Mouse (Mus musculus) limb, embryonic 15.5 days (tissue): Measurements from ENCODE around the gene Ggn. TPM values are rescaled to one million over a fixed set of nuclear protein-coding genes. Genes with fewer than 3 reads are reported as not detected.
A peak's percentile ranks its signal among the peaks of the same experiment; 100 is the strongest.

Source experiments
- ATAC-seq: fragments of 200-750 bp; cut with Nextera tagmentation; 2 replicates; pipeline ENCODE4 v1.8.0; 2017; ENCODE audit warnings: low read depth, moderate TSS enrichment; ENCODE audit not compliant: insufficient number of reproducible peaks, low FRiP score, low TSS enrichment
- H3K27ac ChIP-seq: fragments of 300-500 bp; sonication (generic); 2 replicates; pipeline ENCODE4 v1.5.1; 2015; ENCODE audit warnings: moderate library complexity, mild to moderate bottlenecking, inconsistent platforms
- H3K27me3 ChIP-seq: fragments of 300-500 bp; sonication (generic); 2 replicates; pipeline ENCODE4 v1.6.1; 2015; ENCODE audit warnings: inconsistent platforms
- H3K36me3 ChIP-seq: fragments of 300-500 bp; sonication (generic); 2 replicates; pipeline ENCODE4 v1.6.1; 2015; ENCODE audit warnings: inconsistent platforms
- H3K4me1 ChIP-seq: fragments of 300-500 bp; sonication (generic); 2 replicates; pipeline ENCODE4 v1.6.1; 2015; ENCODE audit warnings: inconsistent platforms
- H3K4me2 ChIP-seq: fragments of 300-500 bp; sonication (generic); 2 replicates; pipeline ENCODE4 v1.6.1; 2015; ENCODE audit warnings: mild to moderate bottlenecking, inconsistent platforms
- H3K4me3 ChIP-seq: fragments of 300-500 bp; sonication (generic); 2 replicates; pipeline ENCODE4 v1.5.1; 2015; ENCODE audit warnings: mild to moderate bottlenecking, inconsistent platforms
- H3K9ac ChIP-seq: fragments of 300-500 bp; sonication (generic); 2 replicates; pipeline ENCODE4 v1.6.1; 2015; ENCODE audit warnings: inconsistent platforms
- H3K9me3 ChIP-seq: fragments of 300-500 bp; sonication (generic); 2 replicates; pipeline ENCODE4 v1.6.1; 2016; ENCODE audit warnings: inconsistent platforms
- WGBS: fragments of 180-500 bp; shearing (Covaris S2); methylation state at CpG from one replicate; pipeline ENCODE4 v1.1.7; 2015; 5-methylcytosine and 5-hydroxymethylcytosine counted together
- polyA plus RNA-seq: library from polyadenylated mRNA; unstranded; fragments of >200 nt; fragmentation: Nextera tagmentation; extraction: Ambion mirVana; gene quantifications from 2 replicates; pipeline ENCODE4 v1.2.1, GENCODE M21; 2015

Ggn gene
- polyA plus RNA-seq, 1 experiment from 2014 or later: 1.3 TPM

DNA sequence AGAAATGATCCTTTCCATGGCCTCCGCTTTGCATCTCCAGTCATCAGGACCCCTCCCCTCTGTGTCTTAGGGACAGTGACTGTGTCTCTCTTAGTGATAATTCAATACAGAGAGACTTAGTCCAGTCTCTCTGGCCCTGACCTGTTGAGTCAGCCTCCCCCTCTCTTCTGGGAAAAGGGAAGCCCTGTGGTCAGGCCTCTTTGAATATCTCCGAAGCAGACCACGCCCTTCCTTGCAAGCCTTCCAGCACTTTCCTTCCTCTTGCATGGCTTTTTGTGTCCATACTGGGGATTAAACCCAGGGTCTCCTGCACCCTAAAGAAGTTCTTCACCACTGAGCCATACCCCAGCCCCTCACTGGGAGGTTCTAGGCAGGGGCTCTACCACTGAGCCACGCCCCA, 26.0 kb upstream of the Ggn start:
- H3K27me3 ChIP-seq: no peaks in the 10 kb centered on the region
- H3K9me3 ChIP-seq: no peaks in the 10 kb centered on the region
- H3K27ac ChIP-seq: no peak overlapping the region
- no peak for ATAC-seq
- H3K4me2 ChIP-seq: no peak overlapping the region
- H3K36me3 ChIP-seq: no peaks in the 10 kb centered on the region
- no peak overlapping the region for H3K9ac ChIP-seq
- no peak overlapping the region for H3K4me3 ChIP-seq
- WGBS: 86% methylated on average over 4 of the region's 4 CpGs
- H3K4me1 ChIP-seq: no peaks in the 10 kb centered on the region

DNA sequence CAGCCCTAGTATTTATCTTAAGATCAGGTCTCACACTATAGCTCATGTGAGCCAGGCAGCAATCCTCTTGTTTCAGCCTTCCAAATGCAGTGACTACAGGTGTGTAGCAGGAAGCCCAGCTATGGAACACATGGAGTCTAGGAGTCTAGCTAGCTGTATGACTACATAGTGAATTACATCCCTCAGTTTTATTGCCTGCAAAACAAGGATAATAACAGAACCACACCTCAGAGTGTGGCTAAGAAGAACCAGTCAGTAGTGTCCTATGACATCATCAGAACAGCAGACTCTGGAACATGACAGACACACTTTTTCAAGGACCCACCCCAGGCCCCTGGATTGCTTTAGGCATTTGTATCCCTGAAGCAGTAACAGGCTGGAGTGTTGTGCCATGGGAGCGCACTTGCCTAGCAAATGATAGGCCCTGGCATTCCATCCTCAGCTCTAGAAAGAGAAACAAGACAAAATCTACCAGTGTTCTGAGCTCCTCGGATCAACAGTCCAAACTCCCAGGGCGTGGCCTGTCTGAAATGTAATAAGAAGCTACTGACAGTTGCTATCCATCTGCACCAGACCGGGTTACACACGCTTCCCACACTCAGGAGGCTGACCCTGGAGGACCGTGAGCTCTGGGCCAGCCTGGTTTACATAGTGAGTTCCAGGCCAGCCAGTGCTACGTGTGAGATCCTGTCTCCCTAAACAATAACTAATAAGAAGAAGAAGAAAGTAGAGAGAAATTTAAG, 23.2 kb upstream of the Ggn start:
- no peaks in the 10 kb centered on the region for H3K36me3 ChIP-seq
- no peaks in the 10 kb centered on the region for H3K9me3 ChIP-seq
- WGBS: 75% methylated on average over 7 of the region's 7 CpGs
- no peak overlapping the region for H3K9ac ChIP-seq
- H3K4me2 ChIP-seq: no peak overlapping the region
- no peaks in the 10 kb centered on the region for H3K27me3 ChIP-seq
- no peaks in the 10 kb centered on the region for H3K4me1 ChIP-seq
- H3K27ac ChIP-seq: no peak overlapping the region
- ATAC-seq: no peak
- H3K4me3 ChIP-seq: no peak overlapping the region

DNA sequence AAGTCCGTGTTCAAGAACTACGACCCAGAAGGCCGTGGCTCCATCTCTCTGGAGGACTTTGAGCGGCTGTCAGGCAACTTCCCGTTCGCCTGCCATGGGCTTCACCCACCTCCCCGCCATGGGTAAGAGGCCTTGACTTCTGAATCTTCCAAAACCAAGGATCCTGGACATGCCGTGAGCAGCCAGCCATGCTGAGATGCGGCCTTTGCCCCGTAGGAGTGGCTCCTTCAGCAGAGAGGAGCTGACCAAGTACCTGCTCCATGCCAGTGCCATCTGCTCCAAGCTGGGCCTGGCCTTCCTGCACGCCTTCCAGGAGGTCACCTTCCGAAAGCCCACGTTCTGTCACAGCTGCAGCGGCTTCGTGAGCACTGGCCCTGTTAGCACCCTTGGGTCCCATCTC, 21.2 kb upstream of the Ggn start:
- ATAC-seq: no peak
- Histone ChIP-seq H3K27ac (no peak overlapping the region), H3K4me1 (no peaks in the 10 kb centered on the region), H3K4me2 (no peak overlapping the region), H3K9ac (no peak overlapping the region), H3K4me3 (no peak overlapping the region), H3K9me3 (no peaks in the 10 kb centered on the region), H3K36me3 (no peaks in the 10 kb centered on the region), H3K27me3 (no peaks in the 10 kb centered on the region)
- WGBS: 89% methylated on average over 15 of the region's 15 CpGs

DNA sequence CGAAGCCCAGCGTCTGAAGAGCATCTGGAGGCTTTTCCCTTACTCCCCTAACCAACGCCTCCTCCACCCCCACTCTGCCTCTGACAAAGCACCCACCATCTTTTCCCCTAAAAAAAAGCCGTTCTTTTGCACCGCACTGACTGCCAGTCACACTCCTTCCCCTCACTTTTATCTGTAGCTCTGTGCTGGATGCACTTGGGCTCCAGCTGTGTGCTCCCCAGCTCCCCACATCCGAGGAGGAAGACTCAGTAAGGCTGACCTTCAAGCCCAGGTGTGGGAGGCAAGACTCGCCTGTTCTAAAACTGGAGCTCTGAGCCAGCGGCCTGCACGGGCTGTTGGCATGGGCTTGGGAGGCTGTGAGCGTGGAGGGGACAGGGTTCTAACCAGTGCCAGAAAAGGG, 18.5 kb upstream of the Ggn start:
- no peak overlapping the region for H3K9ac ChIP-seq
- H3K27ac ChIP-seq: no peak overlapping the region
- 0 out of 2 replicates have a peak, but pooled peaks cover 4% of the 10 kb centered on the region for H3K9me3 ChIP-seq
- peaks cover 10% of the 10 kb centered on the region for H3K4me1 ChIP-seq
- no peaks in the 10 kb centered on the region for H3K36me3 ChIP-seq
- H3K4me2 ChIP-seq: no peak overlapping the region
- 62% methylated on average over 10 of the region's 10 CpGs for WGBS
- ATAC-seq: no peak
- no peak overlapping the region for H3K4me3 ChIP-seq
- H3K27me3 ChIP-seq: no peaks in the 10 kb centered on the region

DNA sequence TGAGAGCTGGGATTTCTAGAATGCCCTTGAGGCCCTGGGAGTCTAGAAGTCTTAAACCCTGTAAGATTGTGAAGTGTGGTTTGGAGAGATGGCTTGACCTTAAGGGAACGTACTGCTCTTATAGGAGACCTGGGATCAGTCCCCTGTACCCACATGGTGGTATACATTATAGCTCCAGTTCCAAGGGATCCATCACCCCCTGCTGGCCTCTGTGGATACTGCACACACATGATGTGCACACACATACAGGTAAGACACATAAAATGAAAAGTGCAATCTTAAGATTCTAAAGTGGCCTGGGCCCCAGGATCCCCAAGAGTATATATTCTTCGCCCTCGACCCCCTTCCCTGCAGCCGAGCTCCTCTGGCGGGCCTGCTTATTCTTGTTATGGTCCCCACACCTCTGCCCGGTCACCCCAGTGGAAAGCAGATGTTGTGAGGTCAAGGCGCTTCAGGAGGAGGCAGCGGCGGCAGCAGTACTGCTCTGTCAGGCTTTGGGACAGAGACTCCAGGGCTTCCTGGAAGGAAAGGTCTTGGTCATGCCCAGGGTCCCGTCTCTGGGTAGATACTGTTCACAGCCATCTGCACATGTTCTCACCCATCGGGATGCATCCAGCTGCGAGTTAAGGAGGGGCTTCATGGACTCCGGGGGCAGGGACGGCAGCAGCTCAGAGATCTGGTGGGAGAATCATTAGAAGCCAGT, 15.8 kb upstream of the Ggn start:
- Histone ChIP-seq H3K27me3 (peaks cover 16% of the 10 kb centered on the region), H3K9me3 (0 out of 2 replicates have a peak, but pooled peaks cover 4% of the 10 kb centered on the region), H3K36me3 (no peaks in the 10 kb centered on the region), H3K4me3 (no peak overlapping the region), H3K27ac (no peak overlapping the region), H3K9ac (no peak overlapping the region), H3K4me1 (peaks cover 12% of the 10 kb centered on the region), H3K4me2 (no peak overlapping the region)
- no peak for ATAC-seq
- 95% methylated on average over 14 of the region's 14 CpGs for WGBS

DNA sequence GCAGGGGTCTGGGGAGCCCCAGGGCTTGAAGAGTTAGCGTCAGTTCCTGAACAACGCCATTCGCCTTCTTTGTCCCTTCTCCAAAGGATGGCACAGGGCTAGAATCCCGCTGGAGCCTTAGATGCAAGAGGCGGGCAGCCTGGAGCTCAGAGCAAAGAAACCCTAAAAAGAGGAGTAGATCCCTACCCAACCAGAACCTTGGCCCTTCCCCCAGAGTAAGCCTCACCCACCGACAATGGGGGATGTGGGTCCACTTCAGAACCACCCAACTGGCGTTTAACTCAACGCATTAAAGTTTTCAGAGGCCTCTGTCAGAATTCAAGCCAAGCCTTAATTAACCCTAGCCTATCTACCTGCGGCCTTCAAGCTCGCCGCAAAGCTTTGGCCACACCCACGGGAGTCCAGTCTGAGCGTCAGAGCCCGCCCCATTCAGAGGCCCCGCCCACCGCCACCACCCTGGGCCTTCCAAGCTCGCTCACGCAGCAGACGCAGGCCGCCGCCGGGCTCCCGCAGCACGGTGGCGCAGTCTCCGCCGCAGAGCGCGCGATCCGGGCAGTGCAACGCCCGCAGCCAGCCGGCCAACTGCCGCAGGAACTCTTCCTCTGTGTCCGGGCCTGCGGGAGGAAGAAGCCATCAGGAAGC, 14.7 kb upstream of the Ggn start:
- peaks cover 24% of the 10 kb centered on the region for H3K27me3 ChIP-seq
- WGBS: 8% methylated on average over 37 of the region's 37 CpGs
- ATAC-seq: peak; percentile 75
- peaks cover 12% of the 10 kb centered on the region for H3K4me1 ChIP-seq
- H3K4me2 ChIP-seq: peak overlapping the region; percentile 97
- H3K36me3 ChIP-seq: no peaks in the 10 kb centered on the region
- peak overlapping the region; percentile 51 for H3K9ac ChIP-seq
- H3K9me3 ChIP-seq: 0 out of 2 replicates have a peak, but pooled peaks cover 4% of the 10 kb centered on the region
- H3K4me3 ChIP-seq: peak overlapping the region; percentile 88
- H3K27ac ChIP-seq: peak overlapping the region; percentile 88

DNA sequence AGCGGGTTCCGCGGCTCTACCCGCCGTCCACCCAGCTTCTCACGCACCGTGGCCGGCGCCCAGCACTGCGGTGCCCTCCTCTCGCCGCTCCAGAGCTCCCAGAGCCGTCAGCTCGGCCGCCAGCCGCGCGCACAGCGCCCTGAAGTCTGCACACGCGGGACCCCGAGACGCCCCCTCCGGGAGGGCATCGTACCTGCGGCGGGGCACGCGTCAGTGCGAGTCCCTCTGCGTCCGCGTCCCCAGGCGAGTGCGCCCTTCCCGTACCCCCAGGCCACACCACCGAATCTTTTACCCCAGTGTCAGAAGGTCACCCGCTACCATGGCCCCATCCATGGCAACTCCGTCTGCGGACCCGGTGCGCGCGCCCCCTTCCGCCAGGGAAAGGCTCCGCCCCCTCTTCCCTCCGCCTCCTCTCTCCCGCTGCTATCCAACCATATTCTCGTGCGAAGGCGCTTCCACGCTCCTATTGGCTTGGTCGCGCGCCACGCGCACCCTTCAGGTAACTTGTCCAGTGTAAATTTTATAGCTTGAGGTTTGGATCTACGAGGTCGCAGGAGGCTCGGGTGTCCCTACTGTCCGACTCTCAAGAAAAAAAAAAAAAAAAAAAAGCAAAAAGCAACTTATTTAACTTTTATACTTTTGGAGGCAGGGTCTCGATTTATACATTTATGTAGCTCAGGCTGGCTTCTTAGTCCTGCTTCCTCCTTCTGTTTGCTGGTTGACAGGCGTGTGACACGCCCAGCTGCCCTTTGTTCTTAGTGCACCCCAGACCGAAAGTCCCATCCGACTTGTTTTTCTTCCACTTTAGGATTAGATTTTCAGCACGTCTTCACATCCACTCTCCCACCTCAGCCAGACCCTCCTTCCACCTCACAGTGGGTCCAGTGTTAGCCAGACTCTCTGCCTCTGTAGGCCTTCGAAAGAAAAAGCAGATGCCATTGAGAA, 13.9 kb upstream of the Ggn start, which contains the start of gene Fam98c:
Gene Fam98c (minus strand): TSS at position 397 of the 945 bp plus-strand sequence.
- Histone ChIP-seq H3K36me3 (peaks cover 3% of the 10 kb centered on the region; the same call in 1 of the 2 replicates), H3K4me3 (peak within 1 kb of the TSS; percentile 88), H3K9ac (peak within 1 kb of the TSS; percentile 51), H3K27ac (peak within 1 kb of the TSS; percentile 88), H3K27me3 (peaks cover 24% of the 10 kb centered on the region), H3K4me2 (peak within 1 kb of the TSS; percentile 97), H3K9me3 (0 out of 2 replicates have a peak, but pooled peaks cover 4% of the 10 kb centered on the region), H3K4me1 (peaks cover 12% of the 10 kb centered on the region)
- peak; percentile 80 for ATAC-seq
- 3% methylated on average over 59 of the region's 68 CpGs for WGBS

DNA sequence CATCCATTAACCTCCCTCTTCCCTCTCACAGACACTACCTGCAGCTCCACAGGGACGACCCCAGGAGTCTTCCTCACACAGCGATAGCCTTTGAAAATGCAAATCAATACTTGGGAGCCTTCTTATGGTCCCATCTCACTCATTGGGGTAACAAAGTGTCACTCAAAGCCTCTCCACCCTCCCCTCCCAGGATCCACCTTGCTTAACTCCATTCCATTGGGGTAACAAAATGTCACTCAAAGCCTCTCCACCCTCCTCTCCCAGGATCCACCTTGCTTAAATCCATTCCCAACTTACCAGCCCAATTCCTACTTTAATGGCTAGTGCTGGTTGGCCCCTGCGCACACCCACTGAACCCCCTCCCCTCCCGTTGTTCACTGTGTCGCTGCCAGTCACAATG, 11.7 kb upstream of the Ggn start:
- 3% methylated on average over 5 of the region's 5 CpGs for WGBS
- no peak for ATAC-seq
- H3K4me3 ChIP-seq: no peak overlapping the region
- peaks cover 12% of the 10 kb centered on the region for H3K4me1 ChIP-seq
- H3K9ac ChIP-seq: no peak overlapping the region
- H3K36me3 ChIP-seq: peaks cover 10% of the 10 kb centered on the region
- H3K27ac ChIP-seq: no peak overlapping the region
- peaks cover 24% of the 10 kb centered on the region for H3K27me3 ChIP-seq
- 0 out of 2 replicates have a peak, but pooled peaks cover 4% of the 10 kb centered on the region for H3K9me3 ChIP-seq
- H3K4me2 ChIP-seq: no peak overlapping the region

DNA sequence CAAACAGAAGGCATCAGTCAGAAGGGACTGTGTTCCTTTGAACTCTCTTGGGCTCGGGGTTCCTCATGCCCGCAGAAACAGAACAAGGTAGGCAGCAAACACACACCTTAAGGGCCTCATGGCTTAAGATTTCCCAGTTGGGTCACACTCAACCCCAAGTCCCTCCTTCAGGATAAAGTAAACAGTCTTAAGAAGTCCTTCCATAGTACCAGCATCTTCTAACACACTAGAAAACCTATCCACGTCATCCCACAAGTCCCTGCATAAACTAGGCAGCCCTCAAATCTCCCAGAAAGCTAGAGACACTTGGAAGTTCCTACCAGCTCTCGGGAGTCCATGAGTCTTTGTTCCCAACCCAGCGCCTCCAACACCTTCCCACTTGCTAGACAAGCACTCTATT, 7.7 kb upstream of the Ggn start:
- ATAC-seq: no peak
- Histone ChIP-seq H3K9me3 (no peaks in the 10 kb centered on the region), H3K27ac (no peak overlapping the region), H3K27me3 (peaks cover 24% of the 10 kb centered on the region), H3K4me2 (no peak overlapping the region), H3K4me3 (no peak overlapping the region), H3K4me1 (no peaks in the 10 kb centered on the region), H3K36me3 (peaks cover 14% of the 10 kb centered on the region), H3K9ac (no peak overlapping the region)
- WGBS: 75% methylated on average over 5 of the region's 5 CpGs

DNA sequence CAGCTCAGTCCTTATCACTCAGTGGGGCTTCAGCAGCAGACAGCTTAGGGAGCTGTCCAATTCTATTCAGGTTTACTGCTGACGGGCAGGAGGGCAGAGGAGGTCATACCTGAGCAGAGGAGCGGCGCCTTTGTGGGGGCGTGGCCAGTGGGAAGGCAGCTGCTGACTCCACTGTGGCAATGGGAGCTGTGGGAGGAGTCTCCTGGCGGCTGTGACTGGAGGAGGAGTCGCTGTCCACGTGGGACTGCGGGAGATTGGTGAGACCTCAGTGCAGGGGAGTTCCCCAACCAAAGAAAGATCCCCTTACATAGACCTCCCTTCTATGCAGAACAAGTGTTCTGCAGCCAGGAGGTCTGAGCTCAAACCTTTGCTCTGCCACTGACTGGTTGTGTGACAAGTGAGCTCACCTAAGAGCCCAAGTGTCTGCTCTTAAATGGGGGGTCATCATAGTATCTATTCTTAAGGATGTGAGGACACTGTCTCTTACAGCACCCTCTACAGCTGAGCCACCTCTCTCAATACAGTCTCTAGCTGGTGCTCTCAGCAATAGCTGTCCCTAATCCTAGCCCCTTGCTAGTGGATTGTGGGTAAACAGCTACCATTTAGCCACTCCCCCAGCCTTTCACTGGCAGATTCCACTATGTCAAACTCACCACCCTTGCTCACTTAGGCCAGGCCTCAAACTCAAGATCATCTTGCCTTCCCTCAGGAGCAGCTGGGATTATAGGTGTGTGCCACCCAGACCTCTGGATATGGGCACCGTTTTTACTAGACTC, 7.1 kb upstream of the Ggn start:
- ATAC-seq: no peak
- Histone ChIP-seq H3K4me3 (no peak overlapping the region), H3K9ac (no peak overlapping the region), H3K36me3 (peaks cover 14% of the 10 kb centered on the region), H3K4me1 (peaks cover 3% of the 10 kb centered on the region; the same call in 1 of the 2 replicates), H3K27me3 (peaks cover 20% of the 10 kb centered on the region), H3K27ac (no peak overlapping the region), H3K9me3 (no peaks in the 10 kb centered on the region), H3K4me2 (no peak overlapping the region)
- WGBS: 15% methylated on average over 9 of the region's 9 CpGs
